Mouse (Mus musculus): ENCODE measurements around the gene Ptgfr. TPM values are rescaled to one million over a fixed set of nuclear protein-coding genes. Genes with fewer than 3 reads are reported as not detected.
A peak's percentile ranks its signal among the peaks of the same experiment; 100 is the strongest.

Ptgfr gene
- total RNA-seq (2021): 1 to 10 TPM; 1.3 to 3.1 TPM
- long read RNA-seq, experiment 1, full-length matches to known transcripts: 1 of 2 reads
- long read RNA-seq, experiment 1, partial matches to known transcripts: 0 of 2 reads
- long read RNA-seq, experiment 1, other reads (novel, unspliced or antisense): 1 of 2 reads
- long read RNA-seq, experiment 2, full-length matches to known transcripts: 3 of 3 reads
- long read RNA-seq, experiment 2, partial matches to known transcripts: 0 of 3 reads
- long read RNA-seq, experiment 2, other reads (novel, unspliced or antisense): 0 of 3 reads

GRCm38 (mm10) chr3:151836871-151837680 lies at the start of gene Ptgfr:
Gene Ptgfr (minus strand): TSS chr3:151837630.
- intact Hi-C loops (cut with DNase I): loop anchor here (1.0 to 2.0 kb wide), 2 partner anchors 230 to 252 kb away; no protein-coding TSS in a partner anchor
- DNase-seq: peak; percentile 71 to 74

GRCm38 (mm10) chr3:151883881-151884280 lies 46.5 kb upstream of the Ptgfr start:
- intact Hi-C loops (cut with DNase I): no loop called here
- DNase-seq: no peak

- no peak for DNase-seq
- intact Hi-C loops (cut with DNase I): no loop called here
Observed at GRCm38 (mm10) chr3:151879981-151880380, 42.6 kb upstream of the Ptgfr start.

- no peak for DNase-seq
- intact Hi-C loops (cut with DNase I): no loop called here
Observed at GRCm38 (mm10) chr3:151868970-151869369, 31.5 kb upstream of the Ptgfr start.

- DNase-seq: peak in 1 of 2 experiments; percentile 6
- intact Hi-C loops (cut with DNase I): no loop called here
Observed at GRCm38 (mm10) chr3:151851344-151851743, 13.9 kb upstream of the Ptgfr start.

- intact Hi-C loops (cut with DNase I): no loop called here
Observed at GRCm38 (mm10) chr3:151850621-151851020, 13.2 kb upstream of the Ptgfr start.

GRCm38 (mm10) chr3:151846292-151846691 lies 8.9 kb upstream of the Ptgfr start:
- intact Hi-C loops (cut with DNase I): no loop called here
- DNase-seq: no peak

More at GRCm38 (mm10) chr3:151850621-151851020, 13.2 kb upstream of the Ptgfr start:
- DNase-seq: peak; percentile 5 to 7

- intact Hi-C loops (cut with DNase I): no loop called here
- peak; percentile 63 to 65 for DNase-seq
Observed at GRCm38 (mm10) chr3:151844361-151845154, 7.1 kb upstream of the Ptgfr start.

- intact Hi-C loops (cut with DNase I): no loop called here
- DNase-seq: no peak
Observed at GRCm38 (mm10) chr3:151840688-151841087, 3.3 kb upstream of the Ptgfr start.

- no peak for DNase-seq
- intact Hi-C loops (cut with DNase I): no loop called here
Observed at GRCm38 (mm10) chr3:151838372-151838771, 942 bp upstream of the Ptgfr start.

- DNase-seq: no peak
- intact Hi-C loops (cut with DNase I): loop anchor here (2.0 kb wide), 1 partner anchor 229 kb away; no protein-coding TSS in a partner anchor
Observed at GRCm38 (mm10) chr3:151837749-151838148, 319 bp upstream of the Ptgfr start.

- no peak for DNase-seq
Observed at GRCm38 (mm10) chr3:151836451-151836850, 979 bp downstream of the Ptgfr start.

GRCm38 (mm10) chr3:151835831-151836230 lies 1.6 kb downstream of the Ptgfr start:
- intact Hi-C loops (cut with DNase I): loop anchor here (1.0 to 2.0 kb wide), 2 partner anchors 231 to 253 kb away; no protein-coding TSS in a partner anchor
- no peak for DNase-seq

More at GRCm38 (mm10) chr3:151836451-151836850, 979 bp downstream of the Ptgfr start:
- intact Hi-C loops (cut with DNase I): loop anchor here (1.0 to 2.0 kb wide), 2 partner anchors 230 to 253 kb away; no protein-coding TSS in a partner anchor

GRCm38 (mm10) chr3:151827950-151828610 lies 9.3 kb downstream of the Ptgfr start:
- intact Hi-C loops (cut with DNase I): no loop called here
- DNase-seq: no peak

- intact Hi-C loops (cut with DNase I): loop anchor here (5.0 kb wide), 1 partner anchor 272 kb away; no protein-coding TSS in a partner anchor
- no peak for DNase-seq
Observed at GRCm38 (mm10) chr3:151819811-151820210, 17.6 kb downstream of the Ptgfr start.

- DNase-seq: peak; percentile 31 to 36
- intact Hi-C loops (cut with DNase I): loop anchor here (5.0 kb wide), 1 partner anchor 274 kb away; no protein-coding TSS in a partner anchor
Observed at GRCm38 (mm10) chr3:151818265-151818664, 19.2 kb downstream of the Ptgfr start.

GRCm38 (mm10) chr3:151808613-151809012 lies 28.8 kb downstream of the Ptgfr start:
- intact Hi-C loops (cut with DNase I): no loop called here
- DNase-seq: no peak

- intact Hi-C loops (cut with DNase I): no loop called here
- no peak for DNase-seq
Observed at GRCm38 (mm10) chr3:151788622-151789021, 48.8 kb downstream of the Ptgfr start.

GRCm38 (mm10) chr3:151775089-151775488 lies 62.3 kb downstream of the Ptgfr start:
- peak in 1 of 2 experiments; percentile 21 for DNase-seq

GRCm38 (mm10) chr3:151771074-151771473 lies 66.4 kb downstream of the Ptgfr start:
- intact Hi-C loops (cut with DNase I): loop anchor here (2.0 kb wide), 1 partner anchor 54 kb away; no protein-coding TSS in a partner anchor
- peak; percentile 44 to 65 for DNase-seq

More at GRCm38 (mm10) chr3:151775089-151775488, 62.3 kb downstream of the Ptgfr start:
- intact Hi-C loops (cut with DNase I): loop anchor here (2.0 kb wide), 1 partner anchor 314 kb away; no protein-coding TSS in a partner anchor
